Mouse (Mus musculus): ENCODE measurements around the gene Snrpd2.

GRCm38 (mm10) chr7:19103741-19104140, 45.8 kb upstream of the Snrpd2 start:
- no peak for TF ChIP-seq POLR2A (IDR thresholded peaks at IDR 0.05; ENCODE audit: borderline replicate concordance, extremely low read depth, low read depth, low read length)
- TF ChIP-seq CTCF (IDR thresholded peaks at IDR 0.05; ENCODE audit: insufficient read depth, low read length), result no peak

Measured in lung, adult 2 months (tissue).